Mouse (Mus musculus) hematopoietic stem cell, adult 5-6 weeks (primary cell): Measurements from ENCODE around the gene Guk1. TPM values are rescaled to one million over a fixed set of nuclear protein-coding genes. Genes with fewer than 3 reads are reported as not detected.

ENCODE experiments used
- ATAC-seq, 2 experiments: fragments of 125-278 bp in 1 of 2; replicated peaks in 1 of 2; 2 replicates each; pipeline ENCODE4 v1.8.0; 2016 to 2017; ENCODE audit warnings: inconsistent platforms in 2 of 2, mild to moderate bottlenecking in 2 of 2, moderate number of reproducible peaks in 2 of 2, low read depth in 1 of 2, moderate TSS enrichment in 1 of 2; ENCODE audit not compliant: low FRiP score in 2 of 2, poor library complexity in 2 of 2, severe bottlenecking in 2 of 2, insufficient read depth in 1 of 2, low TSS enrichment in 1 of 2
- total RNA-seq: library from RNA; stranded (forward); fragments of 172-1452, 232-1000 nt; gene quantifications from 2 replicates; pipeline ENCODE4 v1.2.3, GENCODE M21; 2017

Guk1 gene
- 48.5 and 54.2 TPM in 2 replicates for total RNA-seq

GRCm38 (mm10) chr11:59192059-59192386, at the start of gene Guk1:
Gene Guk1, minus strand, starts transcription at chr11:59192212.
- ATAC-seq, result no peak

- no peak for ATAC-seq
Measured at GRCm38 (mm10) chr11:59239796-59240195, 47.8 kb upstream of the Guk1 start.

- ATAC-seq, result no peak
Measured at GRCm38 (mm10) chr11:59239428-59239785, 47.4 kb upstream of the Guk1 start.

GRCm38 (mm10) chr11:59238525-59239427, 46.8 kb upstream of the Guk1 start:
- ATAC-seq, result peak; percentile 70 to 85

GRCm38 (mm10) chr11:59232797-59233196, 40.8 kb upstream of the Guk1 start:
- ATAC-seq, result no peak

- ATAC-seq, result peak; percentile 20 to 47; a peak in 2 of 4 replicates
Measured at GRCm38 (mm10) chr11:59230144-59230760, 38.2 kb upstream of the Guk1 start.

- peak; percentile 83 to 87 for ATAC-seq
Measured at GRCm38 (mm10) chr11:59228122-59228953, 36.3 kb upstream of the Guk1 start, which contains the start of gene Arf1. Gene Arf1, minus strand, starts transcription at chr11:59228270.

- ATAC-seq, result peak in 1 of 2 experiments; percentile 4; a peak in 1 of 4 replicates
Measured at GRCm38 (mm10) chr11:59227604-59228121, 35.7 kb upstream of the Guk1 start.

GRCm38 (mm10) chr11:59226787-59227603, 35.0 kb upstream of the Guk1 start:
- no peak; a peak in 1 of 4 replicates for ATAC-seq

- no peak for ATAC-seq
Measured at GRCm38 (mm10) chr11:59226251-59226650, 34.2 kb upstream of the Guk1 start.

GRCm38 (mm10) chr11:59225167-59225566, 33.2 kb upstream of the Guk1 start:
- ATAC-seq, result no peak

- no peak for ATAC-seq
Measured at GRCm38 (mm10) chr11:59224470-59224869, 32.5 kb upstream of the Guk1 start.

- ATAC-seq, result no peak
Measured at GRCm38 (mm10) chr11:59224025-59224424, 32.0 kb upstream of the Guk1 start.

GRCm38 (mm10) chr11:59222306-59222705, 30.3 kb upstream of the Guk1 start:
- ATAC-seq, result no peak

GRCm38 (mm10) chr11:59221604-59222003, 29.6 kb upstream of the Guk1 start:
- peak; percentile 22 to 63; a peak in 2 of 4 replicates for ATAC-seq

GRCm38 (mm10) chr11:59219064-59219463, 27.1 kb upstream of the Guk1 start:
- no peak for ATAC-seq
